Mouse (Mus musculus): ENCODE measurements around the gene Ube2d2b. TPM values are rescaled to one million over a fixed set of nuclear protein-coding genes. Genes with fewer than 3 reads are reported as not detected.

Ube2d2b gene
- polyA plus RNA-seq, 1 experiment from 2014 or later, result not detected

DNA sequence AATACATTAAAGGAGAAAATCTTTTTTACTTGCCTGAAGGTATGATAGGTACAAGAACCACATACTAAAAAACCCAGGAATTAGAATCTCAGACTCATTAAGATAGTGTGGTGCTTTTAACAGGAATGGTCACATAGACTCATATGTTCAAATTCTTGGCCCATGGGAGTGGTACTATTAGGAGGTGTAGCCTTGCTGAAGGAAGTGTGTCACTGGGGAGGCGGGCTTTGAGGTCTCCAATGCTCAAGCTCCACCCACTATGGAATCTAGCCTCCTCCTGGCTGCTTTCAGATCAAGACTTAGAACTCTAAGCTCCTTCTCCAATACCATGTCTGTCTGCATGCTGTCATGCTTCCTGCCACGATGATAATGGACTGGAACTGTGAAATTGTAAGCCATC is 17.9 kb downstream of the Ube2d2b start:
- no peak overlapping the region for H3K9ac ChIP-seq (ENCODE audit: low read depth, low read length)
- H3K9me3 ChIP-seq (ENCODE audit: control insufficient read depth), result no peaks in the 10 kb centered on the region
- no peak for TF ChIP-seq CTCF (IDR thresholded peaks at IDR 0.05; ENCODE audit: low read depth)
- no peaks in the 10 kb centered on the region for H3K4me1 ChIP-seq (replicated peaks; ENCODE audit: control insufficient read depth, insufficient read depth, low read length)
- WGBS, result 84% methylated on average over 2 of the region's 2 CpGs
- H3K4me2 ChIP-seq (replicated peaks; ENCODE audit: low read depth), result no peak overlapping the region
- H3K27ac ChIP-seq (ENCODE audit: low read depth, low read length), result no peak overlapping the region
- no peaks in the 10 kb centered on the region for H3K36me3 ChIP-seq (ENCODE audit: control insufficient read depth, insufficient read depth)
- no peaks in the 10 kb centered on the region for H3K27me3 ChIP-seq (replicated peaks; ENCODE audit: control insufficient read depth, insufficient read depth, low read length)
- ATAC-seq, result no peak
- no peak overlapping the region for H3K4me3 ChIP-seq (ENCODE audit: low read depth, low read length)

DNA sequence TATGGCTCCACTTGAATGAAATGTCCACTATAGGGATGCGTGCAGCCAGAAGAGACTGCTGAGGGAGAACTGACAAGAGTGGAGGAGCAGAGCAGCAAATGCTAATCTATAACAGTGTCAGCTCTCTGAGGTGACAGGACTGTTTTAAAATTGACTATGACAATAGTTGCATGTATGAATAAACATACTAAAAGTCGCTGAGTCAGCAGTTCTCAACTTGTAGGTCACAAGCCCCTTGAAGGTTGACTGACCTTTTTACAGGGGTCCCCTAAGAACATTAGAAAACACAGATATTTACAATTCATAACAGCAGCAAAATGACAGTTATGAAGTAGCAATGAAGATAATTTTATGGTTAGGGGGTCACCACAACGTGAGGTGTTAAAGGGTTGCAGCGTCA is 19.1 kb downstream of the Ube2d2b start:
- no peak for ATAC-seq
- Histone ChIP-seq H3K4me1 (replicated peaks; ENCODE audit: control insufficient read depth, insufficient read depth, low read length) (no peaks in the 10 kb centered on the region), H3K9ac (ENCODE audit: low read depth, low read length) (no peak overlapping the region), H3K9me3 (ENCODE audit: control insufficient read depth) (no peaks in the 10 kb centered on the region), H3K27ac (ENCODE audit: low read depth, low read length) (no peak overlapping the region), H3K27me3 (replicated peaks; ENCODE audit: control insufficient read depth, insufficient read depth, low read length) (no peaks in the 10 kb centered on the region), H3K36me3 (ENCODE audit: control insufficient read depth, insufficient read depth) (no peaks in the 10 kb centered on the region), H3K4me2 (replicated peaks; ENCODE audit: low read depth) (no peak overlapping the region), H3K4me3 (ENCODE audit: low read depth, low read length) (no peak overlapping the region)
- 90% methylated on average over 4 of the region's 4 CpGs for WGBS
- no peak for TF ChIP-seq CTCF (IDR thresholded peaks at IDR 0.05; ENCODE audit: low read depth)

DNA sequence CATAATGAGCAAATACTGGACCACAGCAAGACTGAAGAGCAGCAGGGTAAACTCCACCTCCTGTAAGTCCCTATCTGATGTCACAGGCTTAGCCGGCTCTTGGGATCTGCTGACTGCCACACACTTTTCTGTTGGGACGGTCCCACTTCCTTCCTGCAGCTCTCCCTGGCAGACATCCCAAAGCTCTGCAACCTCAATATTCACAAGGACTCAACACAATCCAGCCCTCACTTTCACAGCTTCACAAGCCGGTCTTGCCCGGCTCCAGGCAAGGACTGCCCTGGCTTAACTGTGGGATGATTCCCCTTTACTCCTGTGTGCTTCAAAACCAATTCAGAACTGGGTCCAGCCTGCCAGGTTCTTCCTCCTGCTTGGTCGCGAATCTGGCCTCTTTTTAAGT is 23.9 kb downstream of the Ube2d2b start:
- Histone ChIP-seq H3K27me3 (replicated peaks; ENCODE audit: control insufficient read depth, insufficient read depth, low read length) (no peaks in the 10 kb centered on the region), H3K4me3 (ENCODE audit: low read depth, low read length) (no peak overlapping the region), H3K4me2 (replicated peaks; ENCODE audit: low read depth) (no peak overlapping the region), H3K27ac (ENCODE audit: low read depth, low read length) (no peak overlapping the region), H3K4me1 (replicated peaks; ENCODE audit: control insufficient read depth, insufficient read depth, low read length) (no peaks in the 10 kb centered on the region; the same call in 1 of the 2 replicates), H3K9me3 (ENCODE audit: control insufficient read depth) (no peaks in the 10 kb centered on the region), H3K36me3 (ENCODE audit: control insufficient read depth, insufficient read depth) (no peaks in the 10 kb centered on the region), H3K9ac (ENCODE audit: low read depth, low read length) (no peak overlapping the region)
- TF ChIP-seq CTCF (IDR thresholded peaks at IDR 0.05; ENCODE audit: low read depth), result no peak
- ATAC-seq, result no peak
- 40% methylated on average over 6 of the region's 6 CpGs for WGBS

DNA sequence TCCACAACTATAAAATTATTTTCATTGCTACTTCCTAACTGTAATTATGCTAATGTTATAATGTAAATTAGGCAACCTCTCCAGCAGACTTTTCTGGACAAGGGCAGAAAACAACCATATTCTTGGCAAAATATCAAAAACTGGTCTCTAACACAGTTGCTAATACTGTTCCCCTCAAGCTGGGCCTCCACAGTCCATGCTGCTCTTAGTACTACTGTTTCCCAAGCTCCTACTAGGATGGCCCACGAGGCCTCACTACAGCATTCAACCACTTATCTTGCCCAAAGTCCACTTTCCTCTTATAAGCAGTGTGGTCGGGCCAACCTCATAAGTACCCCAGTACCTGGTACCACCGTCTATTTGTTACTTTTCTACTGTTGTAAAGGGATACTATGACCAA is 24.7 kb downstream of the Ube2d2b start:
- no peaks in the 10 kb centered on the region for H3K9me3 ChIP-seq (ENCODE audit: control insufficient read depth)
- H3K27me3 ChIP-seq (replicated peaks; ENCODE audit: control insufficient read depth, insufficient read depth, low read length), result no peaks in the 10 kb centered on the region
- no peak overlapping the region for H3K27ac ChIP-seq (ENCODE audit: low read depth, low read length)
- ATAC-seq, result peak; percentile 61
- H3K4me2 ChIP-seq (replicated peaks; ENCODE audit: low read depth), result no peak overlapping the region
- H3K4me1 ChIP-seq (replicated peaks; ENCODE audit: control insufficient read depth, insufficient read depth, low read length), result no peaks in the 10 kb centered on the region; the same call in 1 of the 2 replicates
- no peaks in the 10 kb centered on the region for H3K36me3 ChIP-seq (ENCODE audit: control insufficient read depth, insufficient read depth)
- WGBS, result 36% methylated on average over 3 of the region's 3 CpGs
- H3K4me3 ChIP-seq (ENCODE audit: low read depth, low read length), result no peak overlapping the region
- no peak overlapping the region for H3K9ac ChIP-seq (ENCODE audit: low read depth, low read length)
- TF ChIP-seq CTCF (IDR thresholded peaks at IDR 0.05; ENCODE audit: low read depth), result no peak

DNA sequence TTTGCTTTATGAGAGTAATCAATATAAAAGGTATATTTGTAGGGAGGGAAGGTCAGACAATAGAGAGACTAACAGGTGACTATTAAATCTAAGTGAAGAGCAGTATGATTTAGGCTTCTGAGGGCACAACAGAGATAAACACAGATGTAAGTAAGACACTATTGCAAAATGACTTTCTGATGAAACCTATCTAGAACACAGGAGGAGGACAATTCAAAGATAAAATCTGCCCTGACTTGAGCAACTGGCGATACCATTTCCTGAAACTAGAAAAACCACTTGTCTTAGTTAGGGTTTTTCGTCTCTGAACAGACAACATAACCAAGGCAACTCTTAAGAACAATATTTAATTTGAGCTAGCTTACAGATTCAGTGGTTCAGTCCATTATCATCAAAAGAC is 25.6 kb downstream of the Ube2d2b start:
- no peak for ATAC-seq
- Histone ChIP-seq H3K4me3 (ENCODE audit: low read depth, low read length) (no peak overlapping the region), H3K27ac (ENCODE audit: low read depth, low read length) (no peak overlapping the region), H3K9me3 (ENCODE audit: control insufficient read depth) (no peaks in the 10 kb centered on the region), H3K36me3 (ENCODE audit: control insufficient read depth, insufficient read depth) (no peaks in the 10 kb centered on the region), H3K4me2 (replicated peaks; ENCODE audit: low read depth) (no peak overlapping the region), H3K9ac (ENCODE audit: low read depth, low read length) (no peak overlapping the region), H3K4me1 (replicated peaks; ENCODE audit: control insufficient read depth, insufficient read depth, low read length) (no peaks in the 10 kb centered on the region; the same call in 1 of the 2 replicates), H3K27me3 (replicated peaks; ENCODE audit: control insufficient read depth, insufficient read depth, low read length) (no peaks in the 10 kb centered on the region)
- TF ChIP-seq CTCF (IDR thresholded peaks at IDR 0.05; ENCODE audit: low read depth), result no peak
- WGBS, result 44% methylated on average over 2 of the region's 2 CpGs

DNA sequence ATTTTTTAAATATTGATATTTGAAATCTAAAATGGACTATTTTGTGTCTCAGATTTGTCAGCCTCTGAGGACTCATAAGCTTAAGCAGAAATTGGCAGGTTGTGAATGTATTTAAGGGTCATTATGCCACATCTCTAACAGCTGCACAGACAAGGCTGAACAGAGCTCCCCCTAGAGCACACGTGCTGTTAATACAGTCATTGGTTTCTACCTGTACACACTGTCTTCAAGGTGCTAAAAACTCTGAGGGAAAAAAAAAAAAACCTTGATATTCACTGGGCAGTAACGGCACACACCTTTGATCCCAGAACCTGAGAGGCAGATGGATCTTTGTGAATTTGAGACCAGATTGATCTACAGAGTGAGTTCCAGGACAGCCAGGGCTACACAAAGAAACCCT is 29.1 kb downstream of the Ube2d2b start:
- no peak overlapping the region for H3K4me2 ChIP-seq (replicated peaks; ENCODE audit: low read depth)
- no peaks in the 10 kb centered on the region for H3K9me3 ChIP-seq (ENCODE audit: control insufficient read depth)
- TF ChIP-seq CTCF (IDR thresholded peaks at IDR 0.05; ENCODE audit: low read depth), result peak; percentile 71
- H3K9ac ChIP-seq (ENCODE audit: low read depth, low read length), result no peak overlapping the region
- no peaks in the 10 kb centered on the region; the same call in 1 of the 2 replicates for H3K4me1 ChIP-seq (replicated peaks; ENCODE audit: control insufficient read depth, insufficient read depth, low read length)
- H3K36me3 ChIP-seq (ENCODE audit: control insufficient read depth, insufficient read depth), result no peaks in the 10 kb centered on the region
- no peaks in the 10 kb centered on the region for H3K27me3 ChIP-seq (replicated peaks; ENCODE audit: control insufficient read depth, insufficient read depth, low read length)
- WGBS, result 25% methylated on average over 2 of the region's 2 CpGs
- no peak overlapping the region for H3K27ac ChIP-seq (ENCODE audit: low read depth, low read length)
- no peak for ATAC-seq
- H3K4me3 ChIP-seq (ENCODE audit: low read depth, low read length), result no peak overlapping the region

DNA sequence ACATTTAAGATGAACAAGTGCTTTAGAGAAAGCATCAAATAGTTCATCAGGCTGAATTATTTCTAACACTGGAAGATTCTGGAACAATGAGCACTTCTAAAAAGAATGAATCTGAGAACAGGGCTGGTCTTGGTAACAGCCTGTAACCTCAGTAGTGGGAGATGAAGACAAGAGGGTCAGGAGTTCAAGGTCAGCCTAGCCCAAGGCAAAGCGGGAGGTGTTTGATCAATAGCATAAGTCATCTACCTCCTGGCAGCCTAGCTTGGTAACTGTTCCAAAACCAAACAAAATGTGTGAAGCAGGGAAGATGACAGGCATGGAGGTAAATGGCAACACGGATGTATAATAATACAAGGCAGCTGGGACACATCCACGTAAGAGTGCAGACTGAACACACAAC is 34.1 kb downstream of the Ube2d2b start:
- Histone ChIP-seq H3K9me3 (ENCODE audit: control insufficient read depth) (no peaks in the 10 kb centered on the region), H3K27me3 (replicated peaks; ENCODE audit: control insufficient read depth, insufficient read depth, low read length) (no peaks in the 10 kb centered on the region), H3K27ac (ENCODE audit: low read depth, low read length) (no peak overlapping the region), H3K9ac (ENCODE audit: low read depth, low read length) (no peak overlapping the region), H3K36me3 (ENCODE audit: control insufficient read depth, insufficient read depth) (no peaks in the 10 kb centered on the region), H3K4me2 (replicated peaks; ENCODE audit: low read depth) (no peak overlapping the region), H3K4me3 (ENCODE audit: low read depth, low read length) (no peak overlapping the region), H3K4me1 (replicated peaks; ENCODE audit: control insufficient read depth, insufficient read depth, low read length) (0 out of 2 replicates have a peak, but pooled peaks cover 2% of the 10 kb centered on the region)
- TF ChIP-seq CTCF (IDR thresholded peaks at IDR 0.05; ENCODE audit: low read depth), result no peak
- WGBS, result 64% methylated on average over 3 of the region's 3 CpGs
- ATAC-seq, result no peak

Data from intestine, postnatal 0 days (tissue).